19 mouse cellular contexts compared by ENCODE assay signal in the genomic region with DNA sequence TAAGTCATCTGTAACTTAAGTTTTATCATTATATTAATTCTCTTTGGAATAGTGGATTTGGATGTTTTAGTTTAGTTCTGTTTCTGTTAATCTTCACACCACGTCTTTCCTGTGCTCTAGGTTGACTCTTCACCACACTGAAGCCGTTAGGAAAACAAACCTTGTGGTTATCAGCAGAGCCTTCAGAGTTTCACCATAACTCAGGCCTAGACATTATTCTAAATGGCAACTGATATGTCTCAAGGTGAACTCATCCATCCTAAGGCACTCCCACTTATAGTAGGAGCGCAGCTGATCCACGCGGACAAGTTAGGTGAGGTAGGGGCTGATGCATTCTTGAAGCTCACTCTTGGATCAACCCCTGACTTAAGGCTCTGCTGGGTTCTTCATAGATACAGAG. TPM values are rescaled to one million over a fixed set of nuclear protein-coding genes. Genes with fewer than 3 reads are reported as not detected.
A peak's percentile ranks its signal among the peaks of the same experiment; 100 is the strongest.
DNase-seq lines count a peak whose midpoint lies in the region; ATAC-seq and TF ChIP-seq lines count a peak whose summit lies in the region.
"Had no signal": no experiment of that assay in that cellular context is flagged by ENCODE, and none has a peak within 500 bp of the region (broad histone marks: within the 10 kb centered on the region; RNA-seq: fewer than 3 reads in every experiment).

No protein-coding gene starts in this region.

- no peaks in the 10 kb centered on the region for H3K27me3 ChIP-seq in heart, embryonic 15.5 days
- H3K27me3 ChIP-seq in thymus, adult 2 months (ENCODE audit: control insufficient read depth, insufficient read depth, low read length), result no peaks in the 10 kb centered on the region
- H3K27me3 ChIP-seq in liver, embryonic 15.5 days, result no peaks in the 10 kb centered on the region
- no peaks in the 10 kb centered on the region for H3K27me3 ChIP-seq in stomach, postnatal 0 days (ENCODE audit: control insufficient read depth, insufficient read depth, low read length)
- H3K27me3 ChIP-seq: forebrain, embryonic 13.5 days; hindbrain, embryonic 15.5 days had no signal

- WGBS in heart, embryonic 15.5 days, result 72% methylated on average over 5 of the region's 5 CpGs
- WGBS in thymus, adult 2 months, result 53% methylated on average over 5 of the region's 5 CpGs
- 50% methylated on average over 5 of the region's 5 CpGs for WGBS in liver, embryonic 15.5 days (ENCODE audit: insufficient replicate concordance)
- WGBS in stomach, postnatal 0 days, result 74% methylated on average over 5 of the region's 5 CpGs

- no peak for TF ChIP-seq POLR2A in thymus, adult 2 months (IDR thresholded peaks at IDR 0.05; ENCODE audit: control insufficient read depth, extremely low read depth, insufficient read depth, low read length, poor library complexity)

- H3K4me3 ChIP-seq in heart, embryonic 15.5 days, result no peak overlapping the region
- H3K4me3 ChIP-seq in thymus, adult 2 months (ENCODE audit: control insufficient read depth, insufficient read depth, low read length), result no peak overlapping the region
- no peak overlapping the region for H3K4me3 ChIP-seq in liver, embryonic 15.5 days (replicated peaks)
- H3K4me3 ChIP-seq in stomach, postnatal 0 days (ENCODE audit: low read depth, low read length), result no peak overlapping the region
- H3K4me3 ChIP-seq: embryonic facial prominence, embryonic 10.5 days; forebrain, embryonic 13.5 days; heart, embryonic 10.5 days; hindbrain, embryonic 10.5 days; hindbrain, embryonic 15.5 days had no signal

- no peak for TF ChIP-seq EP300 in stomach, postnatal 0 days (optimal IDR thresholded peaks at IDR 0.05)

- no peak overlapping the region for H3K4me2 ChIP-seq in heart, embryonic 15.5 days
- peak overlapping the region; percentile 79; the same call in 1 of the 2 replicates for H3K4me2 ChIP-seq in liver, embryonic 15.5 days
- no peak overlapping the region for H3K4me2 ChIP-seq in stomach, postnatal 0 days (replicated peaks; ENCODE audit: low read depth)
- H3K4me2 ChIP-seq: forebrain, embryonic 13.5 days; hindbrain, embryonic 15.5 days had no signal

- 0 out of 2 replicates have a peak overlapping the region, but pooled peaks have one; percentile 13 for H3K27ac ChIP-seq in heart, embryonic 15.5 days
- peak overlapping the region; percentile 65; the same call in 1 of the 2 replicates for H3K27ac ChIP-seq in thymus, adult 2 months (ENCODE audit: control insufficient read depth, insufficient read depth, low read length)
- no peak overlapping the region for H3K27ac ChIP-seq in liver, embryonic 15.5 days (replicated peaks)
- no peak overlapping the region for H3K27ac ChIP-seq in stomach, postnatal 0 days (replicated peaks)
- H3K27ac ChIP-seq: embryonic facial prominence, embryonic 10.5 days; forebrain, embryonic 13.5 days; heart, embryonic 10.5 days; hindbrain, embryonic 10.5 days; hindbrain, embryonic 15.5 days had no signal

- no peak overlapping the region for H3K9ac ChIP-seq in heart, embryonic 15.5 days
- no peak overlapping the region for H3K9ac ChIP-seq in liver, embryonic 15.5 days
- no peak overlapping the region for H3K9ac ChIP-seq in stomach, postnatal 0 days (ENCODE audit: low read length)
- H3K9ac ChIP-seq: forebrain, embryonic 13.5 days; forebrain, postnatal 0 days; hindbrain, embryonic 15.5 days had no signal

- peaks cover 33% of the 10 kb centered on the region for H3K4me1 ChIP-seq in heart, embryonic 15.5 days (replicated peaks)
- peaks cover 34% of the 10 kb centered on the region for H3K4me1 ChIP-seq in thymus, adult 2 months (replicated peaks; ENCODE audit: control insufficient read depth, insufficient read depth, low read length)
- peaks cover 45% of the 10 kb centered on the region for H3K4me1 ChIP-seq in liver, embryonic 15.5 days (replicated peaks)
- no peaks in the 10 kb centered on the region; the same call in 1 of the 2 replicates for H3K4me1 ChIP-seq in stomach, postnatal 0 days (replicated peaks; ENCODE audit: control insufficient read depth, insufficient read depth)

- no peak for ATAC-seq in heart, embryonic 15.5 days (replicated peaks; ENCODE audit: insufficient number of reproducible peaks, insufficient read depth, low FRiP score, low read depth)
- ATAC-seq in liver, embryonic 15.5 days (ENCODE audit: insufficient read depth), result no peak
- ATAC-seq in stomach, postnatal 0 days (ENCODE audit: low FRiP score, low TSS enrichment), result no peak
- ATAC-seq: forebrain, embryonic 13.5 days; forebrain, postnatal 0 days had no signal

- H3K9me3 ChIP-seq in heart, embryonic 15.5 days (replicated peaks), result no peaks in the 10 kb centered on the region
- H3K9me3 ChIP-seq in liver, embryonic 15.5 days (replicated peaks), result no peaks in the 10 kb centered on the region
- no peaks in the 10 kb centered on the region for H3K9me3 ChIP-seq in stomach, postnatal 0 days (ENCODE audit: control insufficient read depth, low read length)
- H3K9me3 ChIP-seq: embryonic facial prominence, embryonic 10.5 days; forebrain, embryonic 13.5 days; heart, embryonic 10.5 days; hindbrain, embryonic 10.5 days; hindbrain, embryonic 15.5 days had no signal

- peaks cover 44% of the 10 kb centered on the region for H3K36me3 ChIP-seq in heart, embryonic 15.5 days
- H3K36me3 ChIP-seq in thymus, adult 2 months (ENCODE audit: control insufficient read depth, insufficient read depth, low read length), result peaks cover 29% of the 10 kb centered on the region
- peaks cover 55% of the 10 kb centered on the region for H3K36me3 ChIP-seq in liver, embryonic 15.5 days (replicated peaks)
- H3K36me3 ChIP-seq in stomach, postnatal 0 days (ENCODE audit: control insufficient read depth, insufficient read depth, low read length), result peaks cover 17% of the 10 kb centered on the region

- TF ChIP-seq CTCF in thymus, adult 2 months (IDR thresholded peaks at IDR 0.05; ENCODE audit: borderline replicate concordance, control insufficient read depth, extremely low read depth, insufficient read depth, low read length, poor library complexity), result no peak
- TF ChIP-seq CTCF in stomach, postnatal 0 days (IDR thresholded peaks at IDR 0.05; ENCODE audit: low read depth), result no peak

- DNase-seq in heart, adult 8-10 months (ENCODE audit: low spot score), result no peak
- DNase-seq in thymus, adult 2 months, result no peak
- DNase-seq in thymus, postnatal 0 days (ENCODE audit: low spot score), result no peak
- no peak for DNase-seq in adrenal gland, postnatal 14 days
- no peak for DNase-seq in ovary, postnatal 36 days (ENCODE audit: low spot score)
- no peak for DNase-seq in stomach, postnatal 0 days (ENCODE audit: low spot score)
- DNase-seq: cerebellum, adult 11-12 months; cerebellum, adult 9-10 months; cerebellum, postnatal 25 days; forebrain, postnatal 0 days; gastrocnemius, postnatal 14 days had no signal

RNA-seq across cellular contexts. Expression of gene Hp1bp3, which starts 5.3 kb away (rescaled TPM):
- 96.1 and 97.9 TPM in 2 replicates for polyA plus RNA-seq in heart, embryonic 15.5 days (2015; fragmentation: Nextera tagmentation; extraction: Ambion mirVana)
- 10 to 100 TPM; 81.4 to 89.4 (median 84.4) TPM for total RNA-seq in heart, adult 8-10 months (2022)
- polyA plus RNA-seq in thymus, adult 2 months (2012; rRNA removed), result 146 and 150 TPM in 2 replicates
- polyA plus RNA-seq in thymus, postnatal 0 days (2015; fragmentation: Nextera tagmentation; extraction: Ambion mirVana), result 155 and 173 TPM in 2 replicates
- polyA plus RNA-seq in liver, embryonic 15.5 days (2015; fragmentation: Nextera tagmentation; extraction: Ambion mirVana), result 36.3 and 40.0 TPM in 2 replicates
- 164 and 180 TPM in 2 replicates for total RNA-seq in adrenal gland, postnatal 14 days (2021)
- polyA plus RNA-seq in stomach, postnatal 0 days (2015; fragmentation: Nextera tagmentation; extraction: Ambion mirVana), result 74.7 and 75.4 TPM in 2 replicates

RNA-seq across cellular contexts. Expression of gene Sh2d5, which starts 28.8 kb away (rescaled TPM):
- 0.31 and 0.36 TPM in 2 replicates for polyA plus RNA-seq in heart, embryonic 15.5 days (2015; fragmentation: Nextera tagmentation; extraction: Ambion mirVana)
- under 1 TPM in 1 of 4 experiments, not detected in 3; 0.50 TPM for total RNA-seq in heart, adult 8-10 months (2022)
- polyA plus RNA-seq in thymus, adult 2 months (2012; rRNA removed), result 4.2 and 4.7 TPM in 2 replicates
- 0.61 and 0.66 TPM in 2 replicates for polyA plus RNA-seq in thymus, postnatal 0 days (2015; fragmentation: Nextera tagmentation; extraction: Ambion mirVana)
- 0.63 and 1.1 TPM in 2 replicates for polyA plus RNA-seq in liver, embryonic 15.5 days (2015; fragmentation: Nextera tagmentation; extraction: Ambion mirVana)
- total RNA-seq in adrenal gland, postnatal 14 days (2021), result 1.8 and 2.0 TPM in 2 replicates
- 0.19 and 0.25 TPM in 2 replicates for polyA plus RNA-seq in stomach, postnatal 0 days (2015; fragmentation: Nextera tagmentation; extraction: Ambion mirVana)
- total RNA-seq: gastrocnemius, postnatal 14 days had no signal

RNA-seq across cellular contexts. Expression of gene Kif17, which starts 28.8 kb away (rescaled TPM):
- 0.57 and 1.2 TPM in 2 replicates for polyA plus RNA-seq in heart, embryonic 15.5 days (2015; fragmentation: Nextera tagmentation; extraction: Ambion mirVana)
- total RNA-seq in heart, adult 8-10 months (2022), result under 1 TPM in 3 of 4 experiments, not detected in 1; 0.11 to 0.22 (median 0.14) TPM
- 1.3 and 1.6 TPM in 2 replicates for polyA plus RNA-seq in thymus, adult 2 months (2012; rRNA removed)
- polyA plus RNA-seq in thymus, postnatal 0 days (2015; fragmentation: Nextera tagmentation; extraction: Ambion mirVana), result 0.60 and 0.78 TPM in 2 replicates
- 0.30 and 0.32 TPM in 2 replicates for polyA plus RNA-seq in liver, embryonic 15.5 days (2015; fragmentation: Nextera tagmentation; extraction: Ambion mirVana)
- total RNA-seq in adrenal gland, postnatal 14 days (2021), result 3.6 and 3.8 TPM in 2 replicates
- polyA plus RNA-seq in stomach, postnatal 0 days (2015; fragmentation: Nextera tagmentation; extraction: Ambion mirVana), result 0.21 and 0.39 TPM in 2 replicates
- total RNA-seq: gastrocnemius, adult 18-20 months; gastrocnemius, postnatal 14 days had no signal

Comparison
In these comparisons a context has a peak if more than half of its experiments do, and no peak if none do; other contexts are left out.
1. H3K27ac ChIP-seq: peak in heart, embryonic 15.5 days (single experiment) and thymus, adult 2 months (single experiment); none in liver, embryonic 15.5 days (single experiment) and stomach, postnatal 0 days (single experiment).